Mouse (Mus musculus) urinary bladder, adult 2 months (tissue): Measurements from ENCODE around the gene Mcl1. TPM values are rescaled to one million over a fixed set of nuclear protein-coding genes. Genes with fewer than 3 reads are reported as not detected.
A peak's percentile ranks its signal among the peaks of the same experiment; 100 is the strongest.
"Not testable (repeated sequence)": the region's sequence is repeated elsewhere in the genome, so short reads cannot be mapped to it uniquely, and the experiment has no call there.

Experiments used
- DNase-seq: peaks from one replicate; pipeline ENCODE4 v3.0.0; 2022; ENCODE audit warnings: low spot score
- polyA plus RNA-seq: library from polyadenylated mRNA; depleted of rRNA; stranded (reverse); fragments of >200 nt; gene quantifications from 2 replicates; pipeline ENCODE4 v1.2.3, GENCODE M21; 2012

The Mcl1 gene
- polyA plus RNA-seq, 1 experiment: 106 TPM

DNA sequence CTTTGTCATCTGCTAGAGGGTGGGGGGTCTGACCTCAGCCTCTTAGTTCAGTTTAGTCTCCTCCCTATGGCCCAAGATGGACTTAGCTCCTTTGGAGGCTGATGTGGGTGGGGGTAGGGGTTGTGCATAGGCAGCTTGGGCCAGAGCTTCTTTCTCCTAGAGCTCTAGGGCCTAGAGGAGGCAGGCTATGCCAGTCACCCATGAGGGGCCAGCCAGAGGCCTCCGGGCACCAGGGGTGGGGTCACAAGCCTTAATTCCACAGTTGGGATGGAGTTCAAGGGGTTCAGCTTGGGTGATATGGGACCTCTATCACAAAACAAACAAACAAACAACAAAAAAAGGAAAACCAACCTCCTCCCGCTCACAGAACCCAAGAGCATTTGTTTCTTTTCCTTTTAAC, 27.1 kb downstream of the Mcl1 start:
- peak; percentile 22 for DNase-seq

GRCm38 (mm10) chr3:95686492-95687167, 28.0 kb downstream of the Mcl1 start:
- peak; percentile 23 for DNase-seq

GRCm38 (mm10) chr3:95687168-95687523, 28.6 kb downstream of the Mcl1 start:
- no peak for DNase-seq

GRCm38 (mm10) chr3:95687524-95688421, 29.2 kb downstream of the Mcl1 start, which contains the start of gene Adamtsl4:
Adamtsl4 (minus strand) TSS chr3:95687917.
- DNase-seq: peak; percentile 81

GRCm38 (mm10) chr3:95689171-95689915, 30.8 kb downstream of the Mcl1 start:
- DNase-seq: peak; percentile 16

GRCm38 (mm10) chr3:95689940-95690339, 31.4 kb downstream of the Mcl1 start:
- no peak for DNase-seq

GRCm38 (mm10) chr3:95690552-95690951, 32.0 kb downstream of the Mcl1 start:
- DNase-seq: not testable (repeated sequence)

DNA sequence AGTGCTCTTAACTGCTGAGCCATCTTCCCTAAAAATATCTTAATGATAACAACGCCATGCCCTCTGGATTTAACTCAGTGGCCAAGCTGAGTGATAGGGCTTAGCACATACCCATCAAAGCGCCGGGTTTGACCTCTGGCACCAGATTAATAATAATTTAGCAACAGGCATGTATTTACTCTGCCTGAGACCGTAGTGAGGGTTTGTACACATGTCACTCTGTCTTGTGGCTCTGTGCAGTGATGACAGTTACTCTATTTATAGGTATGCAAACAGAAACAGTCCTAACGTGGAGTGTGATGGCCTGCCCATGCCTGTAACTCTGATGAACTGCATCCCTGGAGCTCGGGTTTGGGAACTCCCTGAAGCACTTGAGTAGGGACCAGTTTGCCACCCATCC, 34.1 kb downstream of the Mcl1 start:
- DNase-seq: no peak

GRCm38 (mm10) chr3:95693821-95694807, 35.5 kb downstream of the Mcl1 start:
- no peak for DNase-seq

DNA sequence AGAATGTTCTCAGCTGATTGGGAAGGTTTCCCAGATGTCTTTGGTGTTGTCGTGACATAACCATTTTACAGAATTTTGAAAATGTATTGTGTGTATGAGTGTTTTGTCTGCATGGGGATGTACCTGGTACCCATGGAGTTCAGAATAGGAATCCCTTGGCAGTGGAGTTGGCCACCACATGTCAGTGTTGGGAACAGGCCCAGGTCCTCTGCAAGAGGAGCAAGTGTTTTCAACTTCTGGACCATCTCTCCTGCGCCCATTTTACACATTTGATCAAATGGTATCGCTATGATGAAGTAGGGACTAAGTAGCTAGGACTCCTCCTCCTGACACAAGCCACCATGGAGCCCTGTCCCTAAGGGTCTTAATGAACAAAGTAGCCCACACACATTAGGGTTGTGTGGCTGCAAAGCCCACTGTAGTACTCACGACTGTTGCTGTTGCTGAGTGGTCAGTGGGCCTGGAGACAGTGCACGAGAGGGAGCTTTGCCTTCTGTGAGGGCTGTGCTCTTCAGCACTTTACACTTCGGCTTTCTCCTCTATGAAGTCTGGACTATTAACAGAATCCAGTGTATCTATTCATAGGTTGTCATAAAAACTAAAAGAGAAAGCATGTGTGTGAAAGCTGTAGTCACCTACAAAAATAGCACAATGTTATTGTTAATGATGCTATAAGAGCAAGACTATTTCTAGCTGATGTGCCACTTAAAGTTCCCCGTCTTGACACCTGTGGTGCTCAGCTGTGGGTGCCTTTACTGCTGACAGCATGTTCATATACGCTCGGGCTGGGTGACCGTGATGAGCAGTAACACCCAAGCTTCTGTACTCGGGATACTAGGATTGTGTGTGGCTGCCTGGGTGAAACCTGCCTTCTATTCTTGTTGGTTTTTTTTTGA, 36.5 kb downstream of the Mcl1 start:
- peak; percentile 17 for DNase-seq

- DNase-seq: no peak
Measured at GRCm38 (mm10) chr3:95695796-95696195, 37.2 kb downstream of the Mcl1 start.

DNA sequence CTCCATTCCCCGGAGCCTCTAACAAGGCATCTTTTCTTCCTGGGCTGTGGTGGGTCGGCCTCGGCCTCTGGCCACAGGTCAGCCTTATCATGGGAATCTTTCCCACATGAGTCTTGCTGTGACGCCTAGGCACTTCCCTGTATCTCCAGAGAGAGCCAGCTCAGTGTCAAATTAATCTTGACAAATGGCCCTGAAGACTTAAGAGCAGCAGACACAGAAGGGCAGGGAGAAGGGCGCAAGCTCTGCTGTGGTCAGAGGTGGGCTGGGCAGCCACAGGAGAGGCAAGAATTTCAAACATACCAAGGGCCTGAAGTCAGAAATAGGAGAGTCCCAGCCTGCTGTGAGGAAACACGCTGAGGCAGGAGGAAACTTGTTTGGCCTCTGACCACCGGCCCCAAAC, 37.8 kb downstream of the Mcl1 start:
- no peak for DNase-seq

DNA sequence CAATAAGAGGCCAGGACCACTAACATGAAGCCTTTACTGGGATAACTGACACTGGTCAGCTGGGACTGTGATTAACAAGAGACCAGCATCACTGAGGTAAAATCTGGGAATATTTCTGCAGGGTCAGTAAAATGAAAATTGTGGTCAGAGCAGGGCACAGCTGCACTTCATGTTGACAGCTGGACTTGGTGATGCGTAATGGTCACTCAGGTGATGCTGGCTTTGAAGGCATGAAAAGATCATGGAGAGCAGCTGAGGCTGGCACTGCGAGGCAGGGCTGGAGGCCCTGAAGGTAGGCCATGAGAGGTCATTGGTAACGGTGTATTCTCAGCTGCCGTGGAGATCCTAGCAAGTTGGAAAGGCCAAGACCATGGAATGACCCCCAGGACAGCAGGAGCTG, 39.7 kb downstream of the Mcl1 start:
- DNase-seq: no peak

DNA sequence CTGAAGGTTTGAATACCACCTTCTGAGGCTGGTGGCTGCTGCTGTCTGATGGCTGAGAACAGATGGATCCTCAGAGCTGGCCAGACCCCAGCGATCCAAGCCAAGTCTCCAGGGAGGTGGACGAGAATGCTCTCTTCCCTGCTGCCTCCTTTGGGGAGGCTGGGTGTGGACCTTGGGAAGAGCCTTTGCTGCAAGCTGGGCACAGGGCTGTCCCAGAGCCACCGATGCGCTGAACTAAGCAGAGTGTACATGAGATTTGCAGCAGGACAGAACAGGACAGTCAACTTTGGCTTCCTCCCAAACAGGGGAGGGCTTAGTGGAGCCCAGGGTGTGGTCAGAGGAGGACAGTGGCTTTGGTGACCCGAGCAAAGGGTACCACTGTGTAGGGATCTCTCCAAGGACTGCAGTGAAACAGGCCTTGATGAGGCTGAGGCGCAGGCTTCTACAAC, 41.7 kb downstream of the Mcl1 start:
- DNase-seq: no peak

DNA sequence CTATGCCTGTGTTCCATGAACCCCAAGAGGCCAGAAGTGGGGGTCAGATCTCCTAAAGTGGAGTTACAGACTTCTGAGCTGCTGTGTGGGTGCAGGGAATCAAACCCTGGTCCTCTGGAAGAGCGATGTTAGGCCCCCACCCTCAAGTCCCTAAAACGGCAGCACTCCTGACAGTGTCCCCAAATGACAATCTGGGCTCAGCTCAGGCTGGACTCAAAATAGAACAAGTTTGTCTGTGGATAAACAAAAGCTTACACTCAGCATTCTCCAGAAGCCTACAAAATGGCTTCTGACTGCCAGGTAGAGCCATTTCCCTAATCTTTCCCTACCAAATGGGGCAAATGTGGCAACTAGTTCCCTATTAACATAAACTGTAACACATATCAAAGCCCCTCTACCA, 42.5 kb downstream of the Mcl1 start:
- no peak for DNase-seq

DNA sequence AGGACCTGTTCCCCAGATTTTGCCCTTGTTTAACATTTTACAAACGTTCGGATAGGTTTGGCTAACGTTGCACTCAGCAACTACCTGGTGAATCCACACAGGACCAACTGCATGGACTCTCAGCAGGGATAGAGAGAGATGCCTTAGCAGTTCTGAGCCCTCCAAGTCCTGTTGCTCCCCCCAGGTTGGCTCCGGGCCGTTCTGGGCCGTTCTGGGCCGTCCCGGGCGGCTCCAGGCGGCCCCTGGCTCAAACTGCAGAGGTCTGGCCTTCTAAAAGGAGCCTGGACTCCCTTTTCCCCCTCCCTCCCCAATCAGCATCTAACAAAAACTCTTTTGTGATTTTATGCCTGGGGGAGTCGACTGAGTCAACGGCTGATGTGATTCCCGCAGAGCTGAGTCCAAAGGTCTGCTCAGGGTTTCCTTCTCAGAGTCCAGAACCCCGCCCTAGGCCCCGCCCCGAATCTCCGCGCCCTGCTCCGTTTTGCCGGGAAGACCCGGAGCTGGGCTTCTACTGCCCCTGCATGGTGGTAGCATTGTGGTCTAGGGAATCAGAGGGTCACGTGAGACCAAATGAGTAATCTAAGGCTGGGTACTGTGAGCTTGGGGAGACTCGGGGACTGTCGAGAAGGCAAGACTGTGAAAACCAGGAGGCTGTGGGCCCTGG, 43.4 kb downstream of the Mcl1 start:
- peak; percentile 55 for DNase-seq

GRCm38 (mm10) chr3:95703276-95703675, 44.7 kb downstream of the Mcl1 start:
- no peak for DNase-seq

DNA sequence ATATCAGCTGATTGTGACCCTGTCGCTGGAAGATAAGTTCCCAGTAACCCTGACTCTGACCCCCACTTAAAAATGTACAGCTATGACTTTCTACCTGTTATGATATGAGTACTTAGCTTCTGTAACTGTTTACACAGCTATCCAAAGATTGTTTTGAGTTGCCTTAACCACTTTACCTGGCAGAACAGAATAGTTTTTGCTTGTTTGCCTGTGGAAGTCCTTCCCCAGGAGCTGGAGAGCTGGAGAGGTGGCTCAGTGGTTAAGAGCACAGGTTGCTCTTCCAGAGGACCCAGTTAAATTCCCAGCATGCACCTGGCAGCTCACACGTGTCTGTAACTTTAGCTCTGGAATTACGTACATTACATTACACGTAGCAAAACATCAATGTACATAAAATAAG, 46.0 kb downstream of the Mcl1 start:
- DNase-seq: no peak

GRCm38 (mm10) chr3:95706273-95706672, 47.7 kb downstream of the Mcl1 start:
- no peak for DNase-seq
